Mouse (Mus musculus): Measurements from ENCODE around the gene Dnah10.

DNA sequence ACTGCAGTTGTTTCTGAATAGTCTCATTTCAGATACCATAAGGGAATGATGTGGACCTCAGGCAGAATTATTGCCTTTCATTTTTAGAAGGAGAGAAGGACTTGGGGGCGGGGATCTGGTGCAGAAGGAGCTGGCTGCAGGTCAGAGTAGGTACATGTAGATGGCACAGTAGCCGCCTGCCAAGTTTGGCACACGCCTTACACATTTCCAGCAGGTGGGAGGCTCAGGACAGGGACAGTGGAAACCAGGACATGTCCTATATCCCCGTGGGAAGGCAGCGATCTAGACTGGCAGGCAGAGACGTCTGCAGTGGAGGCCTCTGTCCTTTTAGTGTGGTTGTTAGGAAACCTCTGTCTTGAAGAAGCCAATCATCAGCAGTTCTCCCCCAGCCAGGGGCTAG, 154.9 kb downstream of the Dnah10 start:
- TF ChIP-seq GATA1 (IDR thresholded peaks at IDR 0.05; ENCODE audit: borderline replicate concordance, low read length) (no peak), FLI1 (IDR thresholded peaks at IDR 0.05; ENCODE audit: low read length) (no peak)
